8 mouse cellular contexts compared by ENCODE assay signal in the genomic region with DNA sequence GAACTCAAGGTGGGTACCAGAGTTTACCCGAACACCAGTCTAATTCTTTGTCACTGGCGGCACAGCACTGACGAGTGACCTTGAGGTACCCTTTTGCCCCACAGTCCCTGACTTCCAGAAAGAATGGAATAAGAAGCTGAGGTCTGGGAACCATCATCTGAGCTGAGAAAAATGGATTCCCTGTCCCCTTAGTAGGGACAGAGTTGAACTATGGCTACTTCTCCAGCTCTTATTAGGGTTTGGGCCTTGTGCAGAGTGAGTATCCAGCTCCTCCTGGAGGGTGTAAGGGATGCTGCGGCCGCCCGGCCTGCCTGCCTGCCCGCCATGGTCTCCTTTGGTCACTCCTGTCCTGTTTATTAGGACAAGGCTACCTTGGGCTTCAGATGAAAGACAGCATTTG. TPM values are rescaled to one million over a fixed set of nuclear protein-coding genes. Genes with fewer than 3 reads are reported as not detected.
A peak's percentile ranks its signal among the peaks of the same experiment; 100 is the strongest.
DNase-seq lines count a peak whose midpoint lies in the region; ATAC-seq lines count a peak whose summit lies in the region.

No protein-coding gene starts in this region.

- peak; percentile 93 for DNase-seq in heart, adult 11 months
- no peak for DNase-seq in heart, adult 8-10 months (ENCODE audit: low spot score)
- peak; percentile 70 for DNase-seq in 416B (ENCODE audit: low read depth)
- DNase-seq in embryo, embryonic 10.5 days (ENCODE audit: low spot score) = peak; percentile 42
- DNase-seq in gastrocnemius, adult 8-10 months (ENCODE audit: low spot score in 2 of 2) = no peak

- H3K9ac ChIP-seq in hindbrain, embryonic 16.5 days (ENCODE audit: low read depth, low read length) = peak overlapping the region; percentile 47
- peak overlapping the region; percentile 38 for H3K9ac ChIP-seq in midbrain, embryonic 12.5 days (replicated peaks)

- peak overlapping the region; percentile 42 for H3K4me3 ChIP-seq in hindbrain, embryonic 16.5 days (ENCODE audit: low read length)
- peak overlapping the region; percentile 38 for H3K4me3 ChIP-seq in midbrain, embryonic 12.5 days

- H3K27me3 ChIP-seq in hindbrain, embryonic 16.5 days (replicated peaks; ENCODE audit: control insufficient read depth, insufficient read depth, low read length) = no peaks in the 10 kb centered on the region
- H3K27me3 ChIP-seq in midbrain, embryonic 12.5 days = no peaks in the 10 kb centered on the region

- peaks cover 3% of the 10 kb centered on the region; the same call in 1 of the 2 replicates for H3K36me3 ChIP-seq in hindbrain, embryonic 16.5 days (ENCODE audit: control insufficient read depth, insufficient read depth, low read length)
- H3K36me3 ChIP-seq in midbrain, embryonic 12.5 days = peaks cover 14% of the 10 kb centered on the region

- no peak; the same call in 1 of the 2 replicates for ATAC-seq in hindbrain, embryonic 16.5 days
- no peak; the same call in 1 of the 2 replicates for ATAC-seq in midbrain, embryonic 12.5 days (ENCODE audit: low FRiP score, low read depth)
- no peak for ATAC-seq in megakaryocyte-erythroid progenitor cell, adult 5-6 weeks (replicated peaks; ENCODE audit: low FRiP score, low TSS enrichment, poor library complexity, severe bottlenecking)

- no peaks in the 10 kb centered on the region for H3K9me3 ChIP-seq in hindbrain, embryonic 16.5 days (ENCODE audit: control insufficient read depth, low read length)
- H3K9me3 ChIP-seq in midbrain, embryonic 12.5 days = no peaks in the 10 kb centered on the region

- H3K27ac ChIP-seq in hindbrain, embryonic 16.5 days (ENCODE audit: low read depth, low read length) = peak overlapping the region; percentile 82
- H3K27ac ChIP-seq in midbrain, embryonic 12.5 days (replicated peaks) = peak overlapping the region; percentile 87

- H3K4me2 ChIP-seq in hindbrain, embryonic 16.5 days (ENCODE audit: low read length) = peak overlapping the region; percentile 55
- peak overlapping the region; percentile 62 for H3K4me2 ChIP-seq in midbrain, embryonic 12.5 days (replicated peaks)

- H3K4me1 ChIP-seq in hindbrain, embryonic 16.5 days (ENCODE audit: control insufficient read depth, insufficient read depth, low read depth, low read length) = peaks cover 13% of the 10 kb centered on the region
- peaks cover 17% of the 10 kb centered on the region for H3K4me1 ChIP-seq in midbrain, embryonic 12.5 days

- 56% methylated on average over 7 of the region's 7 CpGs for WGBS in hindbrain, embryonic 16.5 days
- WGBS in midbrain, embryonic 12.5 days = 56% methylated on average over 7 of the region's 7 CpGs

RNA-seq across cellular contexts. Expression of gene C87436, which starts 34.9 kb away (rescaled TPM):
- 10 to 100 TPM in 2 of 4 experiments, 1 to 10 TPM in 2; 9.6 to 11.6 (median 10.0) TPM for total RNA-seq in heart, adult 8-10 months (2022)
- polyA plus RNA-seq in hindbrain, embryonic 16.5 days (2015; fragmentation: Nextera tagmentation; extraction: Ambion mirVana) = 21.4 and 22.9 TPM in 2 replicates
- polyA plus RNA-seq in midbrain, embryonic 12.5 days (2016; fragmentation: Nextera tagmentation; extraction: Ambion mirVana) = 26.6 and 30.6 TPM in 2 replicates
- total RNA-seq in megakaryocyte-erythroid progenitor cell, adult 5-6 weeks (2014; fragmentation: Nextera tagmentation) = 29.8 and 33.8 TPM in 2 replicates
- total RNA-seq in megakaryocyte-erythroid progenitor cell, adult 5-6 weeks (2017) = 12.4 and 21.9 TPM in 2 replicates
- total RNA-seq in gastrocnemius, adult 8-10 months (2022) = 1 to 10 TPM; 6.1 to 9.2 (median 7.7) TPM

RNA-seq across cellular contexts. Expression of gene Gm44790, which starts 46.6 kb away (rescaled TPM):
- 1 to 10 TPM in 1 of 4 experiments, under 1 TPM in 1, not detected in 2; 0.47 to 3.2 TPM for total RNA-seq in heart, adult 8-10 months (2022)
- not detected in 2 replicates for polyA plus RNA-seq in hindbrain, embryonic 16.5 days (2015; fragmentation: Nextera tagmentation; extraction: Ambion mirVana)
- polyA plus RNA-seq in midbrain, embryonic 12.5 days (2016; fragmentation: Nextera tagmentation; extraction: Ambion mirVana) = 0.68 and 0.81 TPM in 2 replicates
- not detected in 2 replicates for total RNA-seq in megakaryocyte-erythroid progenitor cell, adult 5-6 weeks (2014; fragmentation: Nextera tagmentation)
- 4.9 TPM in 1 of 2 replicates, not detected in the other for total RNA-seq in megakaryocyte-erythroid progenitor cell, adult 5-6 weeks (2017)
- total RNA-seq in gastrocnemius, adult 8-10 months (2022) = 1 to 10 TPM in 1 of 4 experiments, not detected in 3; 1.3 TPM

RNA-seq across cellular contexts. Expression of gene Pcbp1, which starts 53.0 kb away (rescaled TPM):
- 100 to 1,000 TPM; 157 to 166 (median 162) TPM for total RNA-seq in heart, adult 8-10 months (2022)
- polyA plus RNA-seq in hindbrain, embryonic 16.5 days (2015; fragmentation: Nextera tagmentation; extraction: Ambion mirVana) = 123 and 163 TPM in 2 replicates
- polyA plus RNA-seq in midbrain, embryonic 12.5 days (2016; fragmentation: Nextera tagmentation; extraction: Ambion mirVana) = 570 and 583 TPM in 2 replicates
- 289 and 315 TPM in 2 replicates for total RNA-seq in megakaryocyte-erythroid progenitor cell, adult 5-6 weeks (2014; fragmentation: Nextera tagmentation)
- total RNA-seq in megakaryocyte-erythroid progenitor cell, adult 5-6 weeks (2017) = 118 and 123 TPM in 2 replicates
- total RNA-seq in gastrocnemius, adult 8-10 months (2022) = 100 to 1,000 TPM; 114 to 149 (median 126) TPM

Comparison
In these comparisons a context has a peak if more than half of its experiments do, and no peak if none do; other contexts are left out.
1. DNase-seq: peak in heart, adult 11 months (single experiment), 416B (single experiment) and embryo, embryonic 10.5 days (single experiment); none in heart, adult 8-10 months (single experiment) and gastrocnemius, adult 8-10 months (0 of 2).